Mouse (Mus musculus): ENCODE measurements at regions not wholly inside any gene's neighbourhood (a gene's known extent, or its start where the extent isn't known, plus 50 kb on each side); places are given as distances from the start of the nearest gene placed in this dataset.

- no peak for TF ChIP-seq CTCF (IDR thresholded peaks at IDR 0.05; ENCODE audit: extremely low read depth, insufficient read length, insufficient replicate concordance, low read depth, low read length)
- no peak for TF ChIP-seq POLR2A (IDR thresholded peaks at IDR 0.05; ENCODE audit: low read depth, low read length)
Measured at GRCm38 (mm10) chr2:51532709-51533414, 94.4 kb upstream of the Tas2r134 start.
